Mouse (Mus musculus) forebrain, embryonic 14.5 days (tissue): ENCODE data around the gene Cd38. TPM values are rescaled to one million over a fixed set of nuclear protein-coding genes. Genes with fewer than 3 reads are reported as not detected.

ENCODE experiments used
- ATAC-seq: fragments of 200-750 bp; cut with Nextera tagmentation; 2 replicates; pipeline ENCODE4 v1.8.0; 2017; ENCODE audit warnings: mild to moderate bottlenecking, moderate library complexity
- DNase-seq: peaks from one replicate; pipeline ENCODE4 v3.0.0-alpha.2; 2015; ENCODE audit warnings: low spot score
- H3K27ac ChIP-seq: fragments of 300-500 bp; sonication (generic); 2 replicates; pipeline ENCODE4 v1.5.1; 2014; ENCODE audit warnings: low read depth, mild to moderate bottlenecking, control low read depth, low read length, moderate library complexity
- H3K27me3 ChIP-seq: fragments of 300-500 bp; sonication (generic); replicated peaks from 2 replicates; pipeline ENCODE4 v1.6.1; 2014; ENCODE audit warnings: low read length, control low read depth, mixed read lengths; ENCODE audit not compliant: control insufficient read depth, insufficient read depth
- H3K36me3 ChIP-seq: fragments of 300-500 bp; sonication (generic); 2 replicates; pipeline ENCODE4 v1.6.1; 2014; ENCODE audit warnings: low read length, control low read depth; ENCODE audit not compliant: control insufficient read depth, insufficient read depth
- H3K4me1 ChIP-seq: fragments of 300-500 bp; sonication (generic); 2 replicates; pipeline ENCODE4 v1.6.1; 2014; ENCODE audit warnings: antibody characterized with exemption, low read length, control low read depth; ENCODE audit not compliant: control insufficient read depth, insufficient read depth
- H3K4me2 ChIP-seq: fragments of 300-500 bp; sonication (generic); 2 replicates; pipeline ENCODE4 v1.6.1; 2014; ENCODE audit warnings: mild to moderate bottlenecking, control low read depth, low read length
- H3K4me3 ChIP-seq: fragments of 300-500 bp; sonication (generic); 2 replicates; pipeline ENCODE4 v1.5.1; 2014; ENCODE audit warnings: low read depth, low read length, control low read depth
- H3K9ac ChIP-seq: fragments of 300-500 bp; sonication (generic); 2 replicates; pipeline ENCODE4 v1.6.1; 2014; ENCODE audit warnings: mild to moderate bottlenecking, low read length, control low read depth, moderate library complexity
- H3K9me3 ChIP-seq: fragments of 300-500 bp; sonication (generic); replicated peaks from 2 replicates; pipeline ENCODE4 v1.6.1; 2016; ENCODE audit warnings: low read length, control low read depth, mixed read lengths; ENCODE audit not compliant: control insufficient read depth
- WGBS: fragments of 180-500 bp; shearing (Covaris S2); extraction: QIAGEN DNeasy Blood & Tissue Kit; methylation state at CpG from one replicate; pipeline ENCODE4 v1.1.7; 2014; 5-methylcytosine and 5-hydroxymethylcytosine counted together
- polyA plus RNA-seq: library from polyadenylated mRNA; unstranded; fragments of >200 nt; fragmentation: Nextera tagmentation; extraction: Ambion mirVana; gene quantifications from 2 replicates; pipeline ENCODE4 v1.2.1, GENCODE M21; 2014

Gene Cd38
- polyA plus RNA-seq, 1 experiment from 2014 or later = 2.8 TPM

DNA sequence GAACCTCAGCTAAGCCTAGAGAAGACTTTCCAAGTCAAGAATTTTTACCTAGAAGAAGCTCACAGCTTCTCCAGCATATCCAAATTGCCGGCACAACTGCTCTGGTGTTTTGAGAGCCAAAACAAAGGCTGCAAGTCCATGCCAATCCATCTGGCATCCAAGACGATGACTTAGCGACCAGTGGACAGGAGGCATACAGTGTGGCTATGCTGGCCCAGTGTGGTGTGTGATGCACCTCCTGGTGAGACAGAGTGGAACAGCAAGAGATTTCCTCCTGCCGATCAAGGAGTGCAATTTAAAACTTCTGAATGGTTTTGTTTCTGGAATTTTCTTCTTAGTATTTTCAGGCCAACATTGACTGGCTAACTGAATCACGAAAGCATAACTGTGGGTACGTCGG, 31.8 kb upstream of the Cd38 start:
- no peak for ATAC-seq
- DNase-seq = no peak
- Histone ChIP-seq H3K36me3 (no peaks in the 10 kb centered on the region), H3K9me3 (no peaks in the 10 kb centered on the region), H3K27me3 (no peaks in the 10 kb centered on the region), H3K27ac (no peak overlapping the region), H3K9ac (no peak overlapping the region), H3K4me2 (no peak overlapping the region), H3K4me3 (no peak overlapping the region), H3K4me1 (no peaks in the 10 kb centered on the region)
- WGBS = 90% methylated on average over 7 of the region's 7 CpGs

DNA sequence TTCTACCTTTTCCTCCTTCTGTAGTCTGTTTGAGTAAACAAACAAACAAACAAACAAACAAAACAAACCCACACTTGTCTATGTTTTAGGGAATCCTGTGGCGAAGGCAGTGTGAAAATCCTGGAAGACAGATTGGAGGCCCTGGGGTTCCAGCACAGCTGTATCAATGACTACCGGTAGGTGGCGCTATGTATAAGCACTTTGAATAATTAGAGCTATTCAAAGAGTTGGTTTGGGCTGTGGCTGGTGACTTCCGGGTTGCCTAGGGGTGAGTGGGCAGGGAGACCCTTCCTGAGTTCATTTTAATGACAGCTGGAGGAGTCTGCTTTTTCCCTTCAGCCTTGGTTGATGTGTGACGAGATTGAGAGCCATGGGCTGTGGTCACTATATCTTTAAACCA, 31.0 kb upstream of the Cd38 start:
- DNase-seq (peak; percentile 43), ATAC-seq (no peak)
- no peaks in the 10 kb centered on the region for H3K27me3 ChIP-seq
- H3K36me3 ChIP-seq = no peaks in the 10 kb centered on the region
- H3K4me2 ChIP-seq = no peak overlapping the region
- H3K4me3 ChIP-seq = no peak overlapping the region
- H3K9ac ChIP-seq = no peak overlapping the region
- H3K9me3 ChIP-seq = no peaks in the 10 kb centered on the region
- no peaks in the 10 kb centered on the region for H3K4me1 ChIP-seq
- WGBS = 50% methylated on average over 5 of the region's 5 CpGs
- no peak overlapping the region for H3K27ac ChIP-seq

DNA sequence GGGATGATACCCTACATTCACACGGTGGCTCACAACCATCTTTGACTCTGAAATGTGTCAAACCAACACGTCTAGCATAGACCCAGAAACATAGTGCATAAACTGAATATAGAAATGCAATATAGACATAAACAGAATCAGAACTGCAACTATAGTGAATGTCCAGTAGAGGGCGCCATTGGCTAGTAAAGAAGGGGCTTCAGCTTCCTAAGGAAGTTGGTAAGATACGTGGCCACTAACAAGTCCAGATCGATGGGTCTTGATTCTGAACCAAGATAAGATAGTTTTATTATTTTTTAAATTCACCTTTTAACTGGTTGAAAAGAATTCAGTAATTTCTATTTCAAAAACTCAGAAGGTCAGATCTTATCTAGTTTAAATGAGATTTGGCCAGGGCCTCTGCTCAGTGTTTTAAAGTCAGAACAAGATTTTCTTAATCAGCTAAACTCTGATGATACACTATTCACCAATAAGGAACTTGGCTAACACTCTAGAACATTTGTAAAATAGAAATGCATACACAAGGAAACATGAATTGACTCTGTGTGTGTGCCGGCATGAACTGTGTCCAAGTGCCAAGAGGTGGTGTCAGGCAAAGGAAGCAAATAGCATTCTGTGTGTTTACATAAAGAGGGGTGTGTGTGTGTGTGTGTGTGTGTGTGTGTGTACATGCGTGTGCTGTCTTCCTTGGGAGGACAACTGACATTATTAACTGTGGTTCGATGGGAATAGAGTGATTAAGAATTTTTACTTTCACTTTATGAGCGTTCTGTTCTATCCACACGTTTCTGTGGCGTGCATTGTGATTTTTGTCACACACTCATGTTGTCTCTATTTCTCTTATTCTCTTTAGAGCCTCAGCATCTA, 27.0 kb upstream of the Cd38 start:
- ATAC-seq (0 out of 2 replicates have a peak, but pooled peaks have one; percentile 56), DNase-seq (peak; percentile 82)
- Histone ChIP-seq H3K4me1 (no peaks in the 10 kb centered on the region), H3K27me3 (no peaks in the 10 kb centered on the region), H3K27ac (no peak overlapping the region), H3K36me3 (no peaks in the 10 kb centered on the region), H3K4me2 (no peak overlapping the region), H3K9ac (no peak overlapping the region), H3K9me3 (0 out of 2 replicates have a peak, but pooled peaks cover 2% of the 10 kb centered on the region), H3K4me3 (no peak overlapping the region)
- WGBS = 52% methylated on average over 11 of the region's 11 CpGs

DNA sequence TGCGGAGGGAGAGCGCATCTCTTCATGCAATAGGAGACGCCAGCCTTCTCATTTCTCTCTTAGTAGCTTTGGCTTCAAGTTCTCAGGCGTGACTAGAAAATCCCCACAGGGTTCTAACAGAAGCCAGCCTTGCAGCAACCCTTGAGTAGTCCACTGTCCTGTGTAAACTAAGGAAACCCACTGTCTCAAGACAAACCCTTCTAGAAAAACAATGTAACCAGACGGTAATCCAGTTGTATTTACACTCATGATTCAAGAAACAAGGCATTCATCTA, 26.4 kb upstream of the Cd38 start:
- ATAC-seq = no peak

DNA sequence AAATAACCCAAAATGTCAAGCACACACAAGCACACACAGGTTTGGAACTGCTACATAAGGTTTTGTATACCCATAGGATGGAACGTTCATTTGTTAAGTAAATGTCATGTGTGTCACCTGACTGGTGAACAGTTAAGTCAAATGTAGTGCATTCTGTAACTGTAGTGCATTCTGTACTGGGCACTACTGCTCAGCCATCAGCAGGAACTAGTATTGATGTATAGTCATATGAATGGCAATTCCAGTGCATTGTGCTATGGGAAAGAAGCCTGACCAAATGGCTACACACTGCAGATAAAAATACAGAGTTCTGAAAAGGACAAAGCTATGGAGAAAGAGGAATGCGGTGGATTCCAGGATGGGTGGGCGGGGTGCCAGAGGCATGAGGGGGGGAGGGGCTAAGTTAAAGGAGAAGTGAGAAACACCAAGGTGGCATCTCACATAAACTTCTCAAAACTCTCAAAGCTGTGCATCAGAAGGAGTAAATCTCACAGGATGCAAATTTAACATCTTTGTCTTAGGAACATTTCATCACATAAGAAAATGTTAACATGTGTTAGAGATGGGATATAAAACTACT, 25.7 kb upstream of the Cd38 start:
- H3K4me2 ChIP-seq = no peak overlapping the region
- H3K4me3 ChIP-seq = no peak overlapping the region
- H3K27me3 ChIP-seq = no peaks in the 10 kb centered on the region
- DNase-seq = no peak
- no peaks in the 10 kb centered on the region for H3K4me1 ChIP-seq
- 73% methylated on average over 3 of the region's 3 CpGs for WGBS
- no peaks in the 10 kb centered on the region for H3K36me3 ChIP-seq
- ATAC-seq = no peak
- 0 out of 2 replicates have a peak, but pooled peaks cover 2% of the 10 kb centered on the region for H3K9me3 ChIP-seq
- no peak overlapping the region for H3K27ac ChIP-seq
- no peak overlapping the region for H3K9ac ChIP-seq

More for the DNA sequence above, 26.4 kb upstream of the Cd38 start:
- H3K9ac ChIP-seq = no peak overlapping the region
- 0 out of 2 replicates have a peak, but pooled peaks cover 2% of the 10 kb centered on the region for H3K9me3 ChIP-seq
- H3K27me3 ChIP-seq = no peaks in the 10 kb centered on the region
- no peaks in the 10 kb centered on the region for H3K36me3 ChIP-seq
- no peak for DNase-seq
- no peak overlapping the region for H3K27ac ChIP-seq
- H3K4me2 ChIP-seq = no peak overlapping the region
- WGBS = 83% methylated on average over 5 of the region's 5 CpGs
- no peak overlapping the region for H3K4me3 ChIP-seq
- H3K4me1 ChIP-seq = no peaks in the 10 kb centered on the region

DNA sequence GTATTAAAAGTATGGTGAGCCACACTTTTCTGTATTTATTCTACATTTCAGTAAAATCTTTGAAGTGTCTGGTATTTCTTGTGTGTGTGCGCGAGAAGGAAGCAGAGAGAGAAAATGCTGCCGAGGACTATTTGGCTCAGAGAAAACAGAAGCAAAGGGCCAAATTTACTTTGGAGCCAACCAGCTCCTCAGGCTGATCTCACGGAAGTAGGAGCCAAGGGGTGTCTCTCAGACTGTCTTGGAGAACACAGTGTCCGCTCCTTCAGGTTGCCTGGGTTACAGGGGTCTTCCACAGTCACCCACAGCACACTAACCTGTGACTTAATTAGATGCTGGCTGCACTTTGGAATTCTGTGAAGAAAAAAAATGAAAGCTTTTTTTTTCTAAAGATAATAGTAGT, 23.3 kb upstream of the Cd38 start:
- WGBS = 81% methylated on average over 5 of the region's 5 CpGs
- no peaks in the 10 kb centered on the region for H3K4me1 ChIP-seq
- ATAC-seq (no peak), DNase-seq (no peak)
- no peaks in the 10 kb centered on the region for H3K36me3 ChIP-seq
- H3K27me3 ChIP-seq = no peaks in the 10 kb centered on the region
- no peak overlapping the region for H3K4me2 ChIP-seq
- H3K9me3 ChIP-seq = 0 out of 2 replicates have a peak, but pooled peaks cover 2% of the 10 kb centered on the region
- H3K27ac ChIP-seq = no peak overlapping the region
- H3K9ac ChIP-seq = no peak overlapping the region
- H3K4me3 ChIP-seq = no peak overlapping the region

DNA sequence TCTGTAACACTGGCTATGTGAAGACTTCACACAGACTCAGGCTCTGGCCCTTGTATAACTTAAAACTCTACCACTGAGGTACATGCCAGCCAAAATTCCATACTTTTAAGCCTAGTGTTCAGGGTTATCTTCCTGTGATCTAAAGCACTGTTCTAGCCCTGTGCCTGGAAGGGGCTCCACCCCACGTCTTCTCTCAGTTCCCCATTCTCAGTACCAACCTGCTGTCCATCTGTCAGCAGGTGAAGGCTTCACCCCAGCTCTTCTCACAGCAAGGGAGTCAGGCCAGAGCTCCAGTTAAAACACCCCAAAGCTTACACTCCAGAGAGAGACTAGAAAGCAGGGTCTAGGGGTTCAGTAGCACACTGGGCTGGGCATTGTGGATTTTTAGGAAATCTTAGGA, 22.7 kb upstream of the Cd38 start:
- H3K36me3 ChIP-seq = no peaks in the 10 kb centered on the region
- DNase-seq = no peak
- no peaks in the 10 kb centered on the region for H3K27me3 ChIP-seq
- H3K27ac ChIP-seq = no peak overlapping the region
- 71% methylated on average over 1 of the region's 1 CpGs for WGBS
- H3K4me2 ChIP-seq = no peak overlapping the region
- no peak overlapping the region for H3K9ac ChIP-seq
- H3K4me1 ChIP-seq = no peaks in the 10 kb centered on the region
- ATAC-seq = no peak
- no peak overlapping the region for H3K4me3 ChIP-seq
- 0 out of 2 replicates have a peak, but pooled peaks cover 2% of the 10 kb centered on the region for H3K9me3 ChIP-seq

DNA sequence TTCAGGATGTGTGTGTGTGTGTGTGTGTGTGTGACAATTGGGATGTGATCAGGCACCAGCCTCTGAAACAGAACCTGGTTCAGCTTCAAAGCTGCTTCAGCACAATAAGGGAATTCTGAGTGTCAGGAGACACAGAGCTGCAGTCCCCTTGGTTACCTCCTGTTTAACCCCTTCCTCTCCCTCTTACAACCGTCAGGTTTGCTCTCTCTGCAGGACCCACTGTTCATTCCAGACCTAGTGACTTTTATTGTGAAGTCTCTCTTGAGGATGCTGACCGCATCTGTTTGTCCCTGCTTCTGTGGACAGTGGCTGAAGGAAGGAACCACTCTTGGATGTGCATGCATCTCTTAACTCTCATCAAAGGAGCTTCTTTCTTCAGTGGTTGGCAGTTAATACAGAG, 22.1 kb upstream of the Cd38 start:
- no peak overlapping the region for H3K27ac ChIP-seq
- DNase-seq (no peak), ATAC-seq (no peak)
- H3K4me1 ChIP-seq = no peaks in the 10 kb centered on the region
- WGBS = 28% methylated on average over 2 of the region's 2 CpGs
- no peak overlapping the region for H3K4me3 ChIP-seq
- H3K9me3 ChIP-seq = 0 out of 2 replicates have a peak, but pooled peaks cover 2% of the 10 kb centered on the region
- H3K9ac ChIP-seq = no peak overlapping the region
- H3K4me2 ChIP-seq = no peak overlapping the region
- H3K36me3 ChIP-seq = no peaks in the 10 kb centered on the region
- no peaks in the 10 kb centered on the region for H3K27me3 ChIP-seq

DNA sequence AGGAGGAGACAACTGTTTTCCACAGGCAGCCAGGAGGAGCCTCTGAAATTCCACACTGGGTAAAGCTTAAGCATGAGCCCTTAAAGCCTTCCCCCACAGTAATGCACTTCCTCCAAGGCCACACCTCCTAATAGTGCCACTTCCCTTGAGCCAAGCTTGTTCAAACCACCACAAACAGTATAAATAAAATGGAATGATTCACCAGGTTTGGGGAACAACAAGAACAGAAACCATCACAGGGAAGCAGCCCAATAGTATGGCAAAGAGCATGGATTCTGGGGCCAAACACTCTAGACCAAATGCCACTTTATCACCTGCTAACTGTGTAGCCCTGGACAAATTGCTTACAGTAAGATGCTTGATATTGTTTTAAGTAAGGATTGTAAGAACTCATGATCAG, 20.8 kb upstream of the Cd38 start:
- no peak overlapping the region for H3K27ac ChIP-seq
- DNase-seq = no peak
- no peaks in the 10 kb centered on the region for H3K27me3 ChIP-seq
- H3K36me3 ChIP-seq = no peaks in the 10 kb centered on the region
- no peak overlapping the region for H3K4me3 ChIP-seq
- H3K4me2 ChIP-seq = no peak overlapping the region
- ATAC-seq = no peak
- no peak overlapping the region for H3K9ac ChIP-seq
- no peaks in the 10 kb centered on the region for H3K4me1 ChIP-seq
- H3K9me3 ChIP-seq = 0 out of 2 replicates have a peak, but pooled peaks cover 2% of the 10 kb centered on the region
